Mouse (Mus musculus): ENCODE measurements around the gene Wdr81. TPM values are rescaled to one million over a fixed set of nuclear protein-coding genes. Genes with fewer than 3 reads are reported as not detected.
"Not testable (repeated sequence)": the region's sequence is repeated elsewhere in the genome, so short reads cannot be mapped to it uniquely, and the experiment has no call there.

The Wdr81 gene
- polyA plus RNA-seq, 1 experiment: 34.4 TPM

GRCm38 (mm10) chr11:75458169-75458568 is 3.7 kb upstream of the Wdr81 start:
- Histone ChIP-seq H3K36me3 (ENCODE audit: control insufficient read depth, insufficient read depth, low read length) (no peaks in the 10 kb centered on the region), H3K4me3 (ENCODE audit: extremely low read depth, insufficient read depth, insufficient read length) (no peak overlapping the region), H3K4me1 (ENCODE audit: control insufficient read depth, insufficient read depth, insufficient read length) (peaks cover 46% of the 10 kb centered on the region), H3K27ac (ENCODE audit: insufficient read depth, low read length) (peak overlapping the region; percentile 98), H3K27me3 (ENCODE audit: control insufficient read depth, insufficient read depth, low read length) (no peaks in the 10 kb centered on the region)
- peak in 1 of 2 experiments; percentile 47 for DNase-seq (ENCODE audit: low read depth in 1 of 2, low spot score in 2 of 2)
- WGBS: 31% methylated on average over 3 of the region's 3 CpGs
- no peak for TF ChIP-seq POLR2A (IDR thresholded peaks at IDR 0.05; ENCODE audit: low read depth, low read length)
- peak; percentile 18; the same call in 1 of the 2 replicates for TF ChIP-seq CTCF (IDR thresholded peaks at IDR 0.05; ENCODE audit: extremely low read depth, insufficient read depth, insufficient read length, insufficient replicate concordance)

- Histone ChIP-seq H3K36me3 (ENCODE audit: control insufficient read depth, insufficient read depth, low read length) (peaks cover 5% of the 10 kb centered on the region), H3K4me1 (ENCODE audit: control insufficient read depth, insufficient read depth, insufficient read length) (peaks cover 46% of the 10 kb centered on the region), H3K27ac (ENCODE audit: insufficient read depth, low read length) (peak overlapping the region; percentile 12; the same call in 1 of the 2 replicates), H3K4me3 (ENCODE audit: extremely low read depth, insufficient read depth, insufficient read length) (no peak overlapping the region), H3K27me3 (ENCODE audit: control insufficient read depth, insufficient read depth, low read length) (no peaks in the 10 kb centered on the region)
- no peak for DNase-seq (ENCODE audit: low read depth in 1 of 2, low spot score in 2 of 2)
- TF ChIP-seq POLR2A (IDR thresholded peaks at IDR 0.05; ENCODE audit: low read depth, low read length): no peak
- TF ChIP-seq CTCF (IDR thresholded peaks at IDR 0.05; ENCODE audit: extremely low read depth, insufficient read depth, insufficient read length, insufficient replicate concordance): no peak
- 31% methylated on average over 7 of the region's 7 CpGs for WGBS
These were observed 1.9 kb upstream of the Wdr81 start for GRCm38 (mm10) chr11:75456440-75456871.

- Histone ChIP-seq H3K4me1 (ENCODE audit: control insufficient read depth, insufficient read depth, insufficient read length) (peaks cover 46% of the 10 kb centered on the region), H3K27ac (ENCODE audit: insufficient read depth, low read length) (peak overlapping the region; percentile 93)
- DNase-seq (ENCODE audit: low read depth in 1 of 2, low spot score in 2 of 2); H3K36me3 ChIP-seq (ENCODE audit: control insufficient read depth, insufficient read depth, low read length); H3K4me3 ChIP-seq (ENCODE audit: extremely low read depth, insufficient read depth, insufficient read length); H3K27me3 ChIP-seq (ENCODE audit: control insufficient read depth, insufficient read depth, low read length): not testable (repeated sequence)
- WGBS: 85% methylated on average over 2 of the region's 2 CpGs
These were observed 1.5 kb upstream of the Wdr81 start for GRCm38 (mm10) chr11:75455971-75456370.

GRCm38 (mm10) chr11:75455041-75455736 is 672 bp upstream of the Wdr81 start:
- no peak for TF ChIP-seq POLR2A (IDR thresholded peaks at IDR 0.05; ENCODE audit: low read depth, low read length)
- no peak for TF ChIP-seq CTCF (IDR thresholded peaks at IDR 0.05; ENCODE audit: extremely low read depth, insufficient read depth, insufficient read length, insufficient replicate concordance)
- Histone ChIP-seq H3K27ac (ENCODE audit: insufficient read depth, low read length) (peak overlapping the region; percentile 93), H3K27me3 (ENCODE audit: control insufficient read depth, insufficient read depth, low read length) (no peaks in the 10 kb centered on the region), H3K4me3 (ENCODE audit: extremely low read depth, insufficient read depth, insufficient read length) (peak overlapping the region; percentile 71; the same call in 1 of the 2 replicates), H3K36me3 (ENCODE audit: control insufficient read depth, insufficient read depth, low read length) (peaks cover 5% of the 10 kb centered on the region), H3K4me1 (ENCODE audit: control insufficient read depth, insufficient read depth, insufficient read length) (peaks cover 46% of the 10 kb centered on the region)
- DNase-seq (ENCODE audit: low read depth in 1 of 2, low spot score in 2 of 2): peak; percentile 30 to 53
- 20% methylated on average over 10 of the region's 10 CpGs for WGBS

GRCm38 (mm10) chr11:75452812-75453557 is 1.5 kb downstream of the Wdr81 start:
- H3K4me1 ChIP-seq (ENCODE audit: control insufficient read depth, insufficient read depth, insufficient read length): peaks cover 28% of the 10 kb centered on the region
- TF ChIP-seq CTCF (IDR thresholded peaks at IDR 0.05; ENCODE audit: extremely low read depth, insufficient read depth, insufficient read length, insufficient replicate concordance) (no peak), POLR2A (IDR thresholded peaks at IDR 0.05; ENCODE audit: low read depth, low read length) (no peak)
- WGBS: 95% methylated on average over 31 of the region's 31 CpGs
- no peak for DNase-seq (ENCODE audit: low read depth in 1 of 2, low spot score in 2 of 2)
- H3K27ac ChIP-seq (ENCODE audit: insufficient read depth, low read length): no peak overlapping the region
- peaks cover 21% of the 10 kb centered on the region for H3K36me3 ChIP-seq (ENCODE audit: control insufficient read depth, insufficient read depth, low read length)
- H3K4me3 ChIP-seq (ENCODE audit: extremely low read depth, insufficient read depth, insufficient read length): no peak overlapping the region
- no peaks in the 10 kb centered on the region for H3K27me3 ChIP-seq (ENCODE audit: control insufficient read depth, insufficient read depth, low read length)

- peaks cover 26% of the 10 kb centered on the region for H3K4me1 ChIP-seq (ENCODE audit: control insufficient read depth, insufficient read depth, insufficient read length)
These were observed 2.4 kb downstream of the Wdr81 start for GRCm38 (mm10) chr11:75452081-75452480.

More at GRCm38 (mm10) chr11:75452081-75452480, 2.4 kb downstream of the Wdr81 start:
- TF ChIP-seq CTCF (IDR thresholded peaks at IDR 0.05; ENCODE audit: extremely low read depth, insufficient read depth, insufficient read length, insufficient replicate concordance): no peak
- TF ChIP-seq POLR2A (IDR thresholded peaks at IDR 0.05; ENCODE audit: low read depth, low read length): no peak
- no peak for DNase-seq (ENCODE audit: low read depth in 1 of 2, low spot score in 2 of 2)
- Histone ChIP-seq H3K27ac (ENCODE audit: insufficient read depth, low read length) (no peak overlapping the region), H3K27me3 (ENCODE audit: control insufficient read depth, insufficient read depth, low read length) (no peaks in the 10 kb centered on the region), H3K36me3 (ENCODE audit: control insufficient read depth, insufficient read depth, low read length) (peaks cover 28% of the 10 kb centered on the region), H3K4me3 (ENCODE audit: extremely low read depth, insufficient read depth, insufficient read length) (no peak overlapping the region)
- WGBS: 93% methylated on average over 8 of the region's 8 CpGs

All from spleen, adult 2 months (tissue).